Mouse (Mus musculus) gastrocnemius, postnatal 14 days (tissue): ENCODE measurements at regions not wholly inside any gene's neighbourhood (a gene's known extent, or its start where the extent isn't known, plus 50 kb on each side); places are given as distances from the start of the nearest gene placed in this dataset.

Experiments used
- DNase-seq: peaks from one replicate; pipeline ENCODE4 v3.0.0; 2021; ENCODE audit warnings: mixed read lengths
- intact Hi-C: fragments of 180-260 bp; cut with DNase I; formaldehyde crosslinking; loops from one replicate; pipeline ENCODE4 v1.15.1; 2025; ENCODE audit warnings: low total_unique reads

GRCm38 (mm10) chrX:21644851-21645250 is 69.8 kb upstream of the Slc6a14 start:
- intact Hi-C loops, result no loop called here
- no peak for DNase-seq

- peak; percentile 6 for DNase-seq
- intact Hi-C loops, result no loop called here
Observed at GRCm38 (mm10) chrX:21651508-21652297, 63.0 kb upstream of the Slc6a14 start.
